In genomic region chr5:29112531-29112930, GRCm38 (mm10) we compare ENCODE assay signal across 30 mouse cellular contexts.
"Had no signal": no experiment of that assay in that cellular context is flagged by ENCODE, and none has a peak within 500 bp of the region (broad histone marks: within the 10 kb centered on the region; RNA-seq: fewer than 3 reads in every experiment).

No protein-coding gene starts in this region.

- DNase-seq: left cerebral cortex, postnatal 4 days; liver; liver, embryonic 13.5 days; lung, adult 18-20 months; lung, adult 2 months; lung, embryonic 14.5 days; lung, postnatal 10 days; lung, postnatal 14 days; lung, postnatal 36 days; lung, postnatal 4 days; midbrain, embryonic 14.5 days had no signal

- H3K9ac ChIP-seq: limb, embryonic 12.5 days; limb, embryonic 13.5 days; limb, embryonic 15.5 days; liver, embryonic 13.5 days; liver, embryonic 14.5 days; liver, embryonic 15.5 days; lung, embryonic 14.5 days; lung, embryonic 15.5 days; midbrain, embryonic 12.5 days; midbrain, embryonic 13.5 days; midbrain, embryonic 15.5 days; neural tube, embryonic 12.5 days had no signal

- H3K27ac ChIP-seq: left cerebral cortex, adult 2 months; limb, embryonic 10.5 days; limb, embryonic 12.5 days; limb, embryonic 13.5 days; limb, embryonic 15.5 days; liver, embryonic 13.5 days; liver, embryonic 14.5 days; liver, embryonic 15.5 days; lung, embryonic 15.5 days; macrophage; midbrain, embryonic 10.5 days; midbrain, embryonic 12.5 days; midbrain, embryonic 13.5 days; midbrain, embryonic 15.5 days; neural tube, embryonic 12.5 days had no signal

- H3K27me3 ChIP-seq: limb, embryonic 12.5 days; limb, embryonic 13.5 days; limb, embryonic 15.5 days; liver, embryonic 13.5 days; liver, embryonic 15.5 days; lung, embryonic 15.5 days; megakaryocyte, embryonic 14.5 days; midbrain, embryonic 12.5 days; midbrain, embryonic 13.5 days; midbrain, embryonic 15.5 days; neural tube, embryonic 12.5 days had no signal

- ATAC-seq: lung, postnatal 0 days; midbrain, embryonic 13.5 days; midbrain, embryonic 15.5 days; midbrain, embryonic 16.5 days had no signal

- H3K36me3 ChIP-seq: limb, embryonic 10.5 days; limb, embryonic 12.5 days; limb, embryonic 13.5 days; limb, embryonic 15.5 days; liver, embryonic 13.5 days; liver, embryonic 15.5 days; lung, embryonic 15.5 days; midbrain, embryonic 10.5 days; midbrain, embryonic 12.5 days; midbrain, embryonic 13.5 days; midbrain, embryonic 15.5 days; neural tube, embryonic 12.5 days had no signal

- H3K4me2 ChIP-seq: limb, embryonic 12.5 days; limb, embryonic 13.5 days; limb, embryonic 15.5 days; liver, embryonic 13.5 days; liver, embryonic 15.5 days; lung, embryonic 14.5 days; lung, embryonic 15.5 days; midbrain, embryonic 11.5 days; midbrain, embryonic 12.5 days; midbrain, embryonic 13.5 days; midbrain, embryonic 15.5 days; neural tube, embryonic 12.5 days had no signal

- H3K9me3 ChIP-seq: limb, embryonic 10.5 days; limb, embryonic 12.5 days; limb, embryonic 13.5 days; limb, embryonic 15.5 days; liver, embryonic 13.5 days; liver, embryonic 15.5 days; lung, embryonic 15.5 days; megakaryocyte, embryonic 14.5 days; midbrain, embryonic 10.5 days; midbrain, embryonic 12.5 days; midbrain, embryonic 13.5 days; midbrain, embryonic 15.5 days; neural tube, embryonic 12.5 days had no signal

- H3K4me3 ChIP-seq: left cerebral cortex, adult 2 months; limb, embryonic 10.5 days; limb, embryonic 12.5 days; limb, embryonic 13.5 days; limb, embryonic 15.5 days; liver, embryonic 13.5 days; liver, embryonic 15.5 days; lung, embryonic 15.5 days; megakaryocyte, embryonic 14.5 days; midbrain, embryonic 10.5 days; midbrain, embryonic 12.5 days; midbrain, embryonic 13.5 days; midbrain, embryonic 15.5 days; myocyte; neural tube, embryonic 12.5 days had no signal

- H3K4me1 ChIP-seq: limb, embryonic 10.5 days; limb, embryonic 12.5 days; limb, embryonic 13.5 days; limb, embryonic 15.5 days; liver, embryonic 13.5 days; liver, embryonic 15.5 days; lung, embryonic 15.5 days; megakaryocyte, embryonic 14.5 days; midbrain, embryonic 10.5 days; midbrain, embryonic 12.5 days; midbrain, embryonic 13.5 days; midbrain, embryonic 15.5 days; neural tube, embryonic 12.5 days had no signal
